Mouse (Mus musculus): ENCODE results near the gene Sry. TPM values are rescaled to one million over a fixed set of nuclear protein-coding genes. Genes with fewer than 3 reads are reported as not detected.

Sry gene
- not detected for total RNA-seq (2021)

DNA sequence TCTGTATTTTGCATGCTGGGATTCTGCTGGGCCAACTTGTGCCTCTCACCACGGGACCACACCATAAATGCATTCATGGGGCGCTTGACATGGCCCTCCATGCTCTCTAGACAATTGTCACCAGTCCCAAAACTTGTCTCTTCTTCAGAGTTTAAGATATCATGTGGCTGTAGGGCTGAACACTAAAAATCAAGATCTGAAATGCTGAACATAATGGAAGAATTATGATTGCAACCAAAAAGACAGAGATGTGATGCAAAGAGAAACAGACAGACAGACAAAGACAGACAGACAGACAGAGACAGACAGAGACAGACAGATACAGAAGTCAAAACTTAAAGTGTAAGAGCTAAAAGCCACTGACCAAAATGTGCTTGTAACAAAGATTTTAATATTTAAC is at the start of gene Sry:
Sry (minus strand) TSS at position 101 of the 400 bp plus-strand sequence.
- intact Hi-C loops (cut with DNase I): no loop called here
- no peak for DNase-seq

Other genes with a start within 250 kb of the Sry start
- not detected for gene H2al2c, start 64.6 kb downstream of the Sry start, total RNA-seq (2021)
- not detected for gene H2al2b, start 57.0 kb upstream of the Sry start, total RNA-seq (2021)
- gene Gm4064, start 132.5 kb upstream of the Sry start, total RNA-seq (2021): not detected
- not detected for gene Rbmy, start 167.0 kb upstream of the Sry start, total RNA-seq (2021)
- gene Gm10256, start 167.0 kb upstream of the Sry start, total RNA-seq (2021): not detected
- not detected for gene Gm10352, start 237.3 kb upstream of the Sry start, total RNA-seq (2021)

Measured in heart, postnatal 36 days (tissue).